Mouse (Mus musculus) fibroblast of lung, adult 2 months (primary cell): Measurements from ENCODE around the gene Oaf.

Experiments
- DNase-seq: peaks from one replicate; pipeline ENCODE4 v3.0.0-alpha.2; 2011; ENCODE audit warnings: low read depth

Oaf gene

GRCm38 (mm10) chr9:43239712-43240593, at the start of gene Oaf:
TSS of gene Oaf (minus strand) at chr9:43239911.
- peak; percentile 93 for DNase-seq

- DNase-seq: peak; percentile 24
Observed at GRCm38 (mm10) chr9:43286870-43287269, 47.2 kb upstream of the Oaf start.

- peak; percentile 64 for DNase-seq
Observed at GRCm38 (mm10) chr9:43285281-43285680, 45.6 kb upstream of the Oaf start.

- peak; percentile 76 for DNase-seq
Observed at GRCm38 (mm10) chr9:43284284-43284683, 44.6 kb upstream of the Oaf start.

- no peak for DNase-seq
Observed at GRCm38 (mm10) chr9:43273735-43274134, 34.0 kb upstream of the Oaf start.

- DNase-seq: no peak
Observed at GRCm38 (mm10) chr9:43271761-43272518, 32.2 kb upstream of the Oaf start.

GRCm38 (mm10) chr9:43270723-43271252, 31.1 kb upstream of the Oaf start:
- DNase-seq: no peak

GRCm38 (mm10) chr9:43269166-43269565, 29.5 kb upstream of the Oaf start:
- DNase-seq: no peak

GRCm38 (mm10) chr9:43267357-43267756, 27.6 kb upstream of the Oaf start:
- DNase-seq: no peak

GRCm38 (mm10) chr9:43265194-43265593, 25.5 kb upstream of the Oaf start:
- no peak for DNase-seq

- no peak for DNase-seq
Observed at GRCm38 (mm10) chr9:43263946-43264451, 24.3 kb upstream of the Oaf start.

- DNase-seq: no peak
Observed at GRCm38 (mm10) chr9:43262811-43263550, 23.3 kb upstream of the Oaf start.

- no peak for DNase-seq
Observed at GRCm38 (mm10) chr9:43262390-43262789, 22.7 kb upstream of the Oaf start.

- peak; percentile 56 for DNase-seq
Observed at GRCm38 (mm10) chr9:43261941-43262340, 22.2 kb upstream of the Oaf start.

GRCm38 (mm10) chr9:43261124-43261907, 21.6 kb upstream of the Oaf start:
- peak; percentile 20 for DNase-seq

- DNase-seq: no peak
Observed at GRCm38 (mm10) chr9:43260661-43261060, 20.9 kb upstream of the Oaf start.

- DNase-seq: no peak
Observed at GRCm38 (mm10) chr9:43253271-43253681, 13.6 kb upstream of the Oaf start.

GRCm38 (mm10) chr9:43252790-43253189, 13.1 kb upstream of the Oaf start:
- DNase-seq: peak; percentile 76

GRCm38 (mm10) chr9:43251786-43252185, 12.1 kb upstream of the Oaf start:
- DNase-seq: no peak

- DNase-seq: no peak
Observed at GRCm38 (mm10) chr9:43246738-43247180, 7.0 kb upstream of the Oaf start.
